Mouse (Mus musculus): ENCODE data around the gene Tulp3.

DNA sequence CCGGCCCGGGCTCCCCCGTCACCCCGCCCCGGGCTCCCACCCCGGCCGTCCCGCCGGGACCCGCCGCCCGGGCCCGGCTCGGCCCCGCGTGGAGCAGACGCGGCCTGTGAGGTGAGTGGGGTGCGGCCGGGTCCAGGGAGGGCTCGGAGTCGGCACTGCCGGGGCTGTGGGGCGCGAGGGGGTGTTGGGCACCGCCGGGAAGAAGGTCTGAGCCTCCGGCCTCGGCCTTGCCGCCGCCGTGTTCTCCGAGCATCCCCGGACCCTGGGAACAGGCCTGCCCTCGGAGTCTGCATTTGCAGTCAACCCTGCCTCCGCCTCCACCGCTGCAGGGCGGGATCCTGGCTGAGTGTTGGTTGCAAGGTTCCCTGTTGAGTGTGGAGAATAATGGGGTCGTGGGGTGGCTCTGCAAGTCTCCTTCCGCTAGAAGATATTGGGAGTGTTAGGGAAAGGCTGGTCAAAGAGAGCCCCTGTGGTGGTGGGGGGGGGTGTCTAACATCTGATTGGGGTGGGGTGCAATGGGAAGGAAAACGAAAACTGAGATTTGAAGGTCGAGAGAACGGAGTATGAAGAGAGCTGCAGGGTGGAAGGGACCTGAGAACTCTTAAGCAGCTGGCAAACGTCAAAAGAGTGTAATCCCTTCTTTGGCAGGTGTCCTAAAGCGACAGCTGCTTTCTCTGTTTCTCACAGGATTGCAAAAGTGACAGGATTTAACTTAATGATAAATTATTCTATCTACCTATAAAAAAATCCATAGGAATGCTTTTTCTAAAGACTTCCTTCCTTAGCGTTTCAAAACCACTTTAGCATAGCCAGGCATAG is 7.6 kb upstream of the Tulp3 start:
- TF ChIP-seq CTCF (IDR thresholded peaks at IDR 0.05 in 2 of 3, conservative IDR thresholded peaks at IDR 0.05 in 1 of 3; ENCODE audit: control insufficient read depth in 1 of 3, insufficient read depth in 1 of 3, low read depth in 2 of 3, low read length in 3 of 3, poor library complexity in 1 of 3, severe bottlenecking in 1 of 3) = no peak
- TF ChIP-seq SIN3A (IDR thresholded peaks at IDR 0.05; ENCODE audit: low read length) = peak; percentile 22; the same call in 1 of the 2 replicates
- no peak for TF ChIP-seq ELF1 (IDR thresholded peaks at IDR 0.05; ENCODE audit: low read depth, low read length)
- no peak for TF ChIP-seq USF2 (IDR thresholded peaks at IDR 0.05; ENCODE audit: borderline replicate concordance in 1 of 2, insufficient read depth in 1 of 2, low read depth in 1 of 2, low read length in 2 of 2)

Measured in MEL (cell line).